Mouse (Mus musculus) cerebellum, adult 2 months (tissue): Measurements from ENCODE around the gene Grk4.

Experiments
- CTCF ChIP-seq: fragments of 200-500 bp; IDR thresholded peaks from 2 replicates; pipeline ENCODE4 v1.5.1; 2011; ENCODE audit warnings: low read depth, mild to moderate bottlenecking, control low read depth, low read length, moderate library complexity, borderline replicate concordance; ENCODE audit not compliant: insufficient read depth
- POLR2A ChIP-seq: fragments of 200-500 bp; IDR thresholded peaks from 2 replicates; pipeline ENCODE4 v1.6.1; 2011; ENCODE audit warnings: low read length, control low read depth, borderline replicate concordance; ENCODE audit not compliant: insufficient read depth

GRCm38 (mm10) chr5:34761509-34761908 is 101.3 kb downstream of the Grk4 start, which contains the start of gene Htt:
- TF ChIP-seq CTCF (no peak), POLR2A (peak; percentile 95)
